13 mouse cellular contexts compared by ENCODE assay signal in the genomic region with DNA sequence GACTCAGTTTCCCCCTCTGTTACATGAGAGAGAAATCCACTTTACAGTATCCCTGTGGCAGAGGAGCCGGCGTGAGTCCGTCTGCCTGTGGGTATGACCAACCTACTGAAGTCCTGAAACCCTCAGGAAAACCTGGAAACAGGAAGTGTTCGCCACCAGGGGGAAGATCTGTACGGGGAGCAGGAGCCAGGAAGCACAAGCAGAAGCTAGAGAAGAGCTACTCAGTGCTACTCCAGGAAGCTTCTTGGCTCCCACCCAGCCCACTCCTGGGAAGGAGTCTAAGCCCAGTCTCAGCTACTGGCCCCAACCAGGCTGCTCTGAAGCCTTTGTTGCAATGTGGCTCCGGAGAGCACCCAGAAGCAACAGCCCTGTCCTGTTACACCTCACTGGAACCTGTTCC.
DNase-seq lines count a peak whose midpoint lies in the region; ATAC-seq and TF ChIP-seq lines count a peak whose summit lies in the region.
"Had no signal": no experiment of that assay in that cellular context is flagged by ENCODE, and none has a peak within 500 bp of the region (broad histone marks: within the 10 kb centered on the region; RNA-seq: fewer than 3 reads in every experiment).

No protein-coding gene starts in this region.

- H3K36me3 ChIP-seq in liver, postnatal 0 days (replicated peaks; ENCODE audit: insufficient read depth, low read length): no peaks in the 10 kb centered on the region
- H3K36me3 ChIP-seq: embryonic facial prominence, embryonic 12.5 days; limb, embryonic 15.5 days; neural tube, embryonic 12.5 days had no signal

- peak; percentile 66 for ATAC-seq in frontal cortex, adult (ENCODE audit: low TSS enrichment)
- ATAC-seq in liver, postnatal 0 days: no peak
- ATAC-seq: inflammation-experienced regulatory T-cells, adult 6 months had no signal

- 0 out of 2 replicates have a peak, but pooled peaks have one; percentile 2 for TF ChIP-seq CTCF in liver, postnatal 0 days (IDR thresholded peaks at IDR 0.05; ENCODE audit: low read depth)
- TF ChIP-seq CTCF in cortical plate, adult 2 months (IDR thresholded peaks at IDR 0.05; ENCODE audit: extremely low read depth, insufficient read depth, low read length): 0 out of 2 replicates have a peak, but pooled peaks have one; percentile 20

- H3K4me3 ChIP-seq in liver, postnatal 0 days (ENCODE audit: low read depth, low read length): no peak overlapping the region
- H3K4me3 ChIP-seq in cortical plate, adult 2 months (ENCODE audit: insufficient read depth, low read length): no peak overlapping the region
- H3K4me3 ChIP-seq: embryonic facial prominence, embryonic 12.5 days; limb, embryonic 15.5 days; neural tube, embryonic 12.5 days had no signal

- H3K27ac ChIP-seq in liver, postnatal 0 days (ENCODE audit: low read depth): no peak overlapping the region
- no peak overlapping the region for H3K27ac ChIP-seq in cortical plate, adult 2 months (ENCODE audit: insufficient read depth, low read length)
- H3K27ac ChIP-seq: embryonic facial prominence, embryonic 12.5 days; limb, embryonic 15.5 days; neural tube, embryonic 12.5 days had no signal

- no peak for DNase-seq in frontal cortex, postnatal 25 days (ENCODE audit: low spot score in 2 of 2)
- DNase-seq in liver, postnatal 0 days: no peak
- DNase-seq in liver: no peak
- peak; percentile 17 for DNase-seq in lung, postnatal 36 days
- DNase-seq in ovary, postnatal 14 days (ENCODE audit: low spot score): no peak
- DNase-seq: gastrocnemius, postnatal 25 days; thymus, adult 18-20 months had no signal

- TF ChIP-seq POLR2A in cortical plate, adult 2 months (IDR thresholded peaks at IDR 0.05; ENCODE audit: extremely low read depth, insufficient read depth, low read length): no peak

- no peaks in the 10 kb centered on the region for H3K27me3 ChIP-seq in liver, postnatal 0 days (ENCODE audit: insufficient read depth, low read length)
- H3K27me3 ChIP-seq: neural tube, embryonic 12.5 days had no signal

- 46% methylated on average over 6 of the region's 6 CpGs for WGBS in liver, postnatal 0 days (ENCODE audit: insufficient replicate concordance)

- no peaks in the 10 kb centered on the region for H3K4me1 ChIP-seq in liver, postnatal 0 days (ENCODE audit: insufficient read depth)
- peaks cover 13% of the 10 kb centered on the region for H3K4me1 ChIP-seq in cortical plate, adult 2 months (ENCODE audit: control insufficient read depth, insufficient read depth, low read length)

- H3K4me2 ChIP-seq in liver, postnatal 0 days (ENCODE audit: low read depth, low read length): no peak overlapping the region
- H3K4me2 ChIP-seq: embryonic facial prominence, embryonic 12.5 days; limb, embryonic 15.5 days; neural tube, embryonic 12.5 days had no signal

- no peak for TF ChIP-seq EP300 in liver, postnatal 0 days (IDR thresholded peaks at IDR 0.05; ENCODE audit: low read depth)

- H3K9ac ChIP-seq in liver, postnatal 0 days (replicated peaks): no peak overlapping the region
- H3K9ac ChIP-seq: embryonic facial prominence, embryonic 12.5 days; limb, embryonic 15.5 days; neural tube, embryonic 12.5 days had no signal

- no peaks in the 10 kb centered on the region for H3K9me3 ChIP-seq in liver, postnatal 0 days (ENCODE audit: low read length)
- H3K9me3 ChIP-seq: embryonic facial prominence, embryonic 12.5 days; limb, embryonic 15.5 days; neural tube, embryonic 12.5 days had no signal
